Mouse (Mus musculus): Measurements from ENCODE around the gene Gnptg. TPM values are rescaled to one million over a fixed set of nuclear protein-coding genes. Genes with fewer than 3 reads are reported as not detected.
A peak's percentile ranks its signal among the peaks of the same experiment; 100 is the strongest.

The Gnptg gene
- total and polyA plus RNA-seq, 3 experiments = 8.7 to 10.8 TPM; not detected in 1

DNA sequence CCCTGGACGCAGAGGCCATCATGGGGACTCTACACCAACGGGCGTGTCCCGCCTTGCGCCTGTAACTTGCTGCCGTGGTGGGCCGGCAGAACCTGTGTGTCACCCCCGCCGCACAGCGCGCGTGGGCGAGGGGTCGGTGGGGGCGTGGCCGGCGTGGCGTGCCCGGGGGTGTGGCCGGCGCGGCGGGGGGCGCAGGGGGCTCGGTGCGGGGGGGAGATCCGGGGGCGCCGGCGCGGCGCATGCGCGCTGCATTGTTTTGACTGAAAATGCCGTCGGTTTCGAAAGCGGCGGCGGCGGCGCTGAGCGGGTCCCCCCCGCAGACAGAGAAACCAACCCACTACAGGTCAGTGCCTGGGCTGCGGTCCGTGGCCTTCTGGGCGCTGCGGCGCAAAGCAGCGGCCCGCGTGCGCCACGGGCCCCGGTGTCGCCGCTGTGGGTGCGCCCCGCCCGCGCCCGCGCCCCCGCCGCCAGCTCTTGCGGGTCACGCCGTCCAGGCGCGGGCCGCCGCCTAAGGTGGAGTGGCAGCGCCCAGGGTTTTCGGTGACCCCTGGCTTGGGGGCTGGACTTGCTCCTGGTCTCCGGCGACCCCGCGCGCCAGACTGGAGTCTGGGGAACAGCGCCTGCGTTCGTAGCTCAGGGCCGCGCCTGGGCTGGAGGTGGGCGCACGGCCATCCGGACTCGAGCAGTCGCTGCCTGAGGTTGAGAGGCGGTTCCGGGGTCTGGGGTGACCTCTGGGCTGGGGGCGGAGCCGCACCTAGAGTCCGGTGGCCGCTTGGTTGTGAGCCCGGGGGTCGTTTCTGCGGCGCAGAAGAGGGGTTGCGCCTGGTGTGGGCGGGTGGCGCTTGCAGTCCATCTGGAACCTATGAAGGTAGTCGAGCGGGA lies 51.5 kb downstream of the Gnptg start, which contains the start of gene Unkl (continued):
- TF ChIP-seq MYC (IDR thresholded peaks at IDR 0.05; ENCODE audit: low read depth, low read length) (no peak), TCF12 (IDR thresholded peaks at IDR 0.05; ENCODE audit: low read depth, low read length) (no peak), KAT2A (conservative IDR thresholded peaks at IDR 0.05; ENCODE audit: low read depth, low read length) (no peak), ZKSCAN1 (IDR thresholded peaks at IDR 0.05; ENCODE audit: low read depth, low read length) (0 out of 2 replicates have a peak, but pooled peaks have one; percentile 38), MAZ (IDR thresholded peaks at IDR 0.05; ENCODE audit: low read depth, low read length) (0 out of 2 replicates have a peak, but pooled peaks have one; percentile 71), EP300 (IDR thresholded peaks at IDR 0.05; ENCODE audit: low read depth in 1 of 2, low read length in 2 of 2) (no peak), MXI1 (IDR thresholded peaks at IDR 0.05; ENCODE audit: low read depth, low read length) (peak; percentile 61), NELFE (IDR thresholded peaks at IDR 0.05; ENCODE audit: low read depth, low read length) (0 out of 2 replicates have a peak, but pooled peaks have one; percentile 43), MAX (IDR thresholded peaks at IDR 0.05; ENCODE audit: low read length) (peak; percentile 59; the same call in 1 of the 2 replicates), POLR2A (IDR thresholded peaks at IDR 0.05; ENCODE audit: control insufficient read depth in 1 of 2, insufficient read depth in 1 of 2, low read depth in 1 of 2, low read length in 2 of 2, poor library complexity in 1 of 2) (peak; percentile 44 to 63; a peak in 1 of 4 replicates), BHLHE40 (IDR thresholded peaks at IDR 0.05; ENCODE audit: borderline replicate concordance, low read depth, low read length) (no peak), POLR2AphosphoS2 (IDR thresholded peaks at IDR 0.05; ENCODE audit: low read length) (peak; percentile 88; the same call in 1 of the 2 replicates), UBTF (IDR thresholded peaks at IDR 0.05; ENCODE audit: borderline replicate concordance, insufficient read depth, low read depth, low read length) (no peak), SMC3 (IDR thresholded peaks at IDR 0.05; ENCODE audit: low read depth, low read length) (no peak), ELF1 (IDR thresholded peaks at IDR 0.05; ENCODE audit: low read depth, low read length) (0 out of 2 replicates have a peak, but pooled peaks have one; percentile 16), TAL1 (IDR thresholded peaks at IDR 0.05; ENCODE audit: low read length) (no peak), RCOR1 (IDR thresholded peaks at IDR 0.05; ENCODE audit: low read depth, low read length) (no peak), MEF2A (IDR thresholded peaks at IDR 0.05; ENCODE audit: extremely low read depth, insufficient replicate concordance, low read depth, low read length, poor library complexity, severe bottlenecking) (no peak), USF1 (IDR thresholded peaks at IDR 0.05; ENCODE audit: low read depth, low read length) (no peak), NRF1 (IDR thresholded peaks at IDR 0.05; ENCODE audit: insufficient read depth, low read depth, low read length, poor library complexity, severe bottlenecking) (peak; percentile 76), POLR2AphosphoS5 (IDR thresholded peaks at IDR 0.05; ENCODE audit: borderline replicate concordance, low read depth, low read length) (no peak)

DNA sequence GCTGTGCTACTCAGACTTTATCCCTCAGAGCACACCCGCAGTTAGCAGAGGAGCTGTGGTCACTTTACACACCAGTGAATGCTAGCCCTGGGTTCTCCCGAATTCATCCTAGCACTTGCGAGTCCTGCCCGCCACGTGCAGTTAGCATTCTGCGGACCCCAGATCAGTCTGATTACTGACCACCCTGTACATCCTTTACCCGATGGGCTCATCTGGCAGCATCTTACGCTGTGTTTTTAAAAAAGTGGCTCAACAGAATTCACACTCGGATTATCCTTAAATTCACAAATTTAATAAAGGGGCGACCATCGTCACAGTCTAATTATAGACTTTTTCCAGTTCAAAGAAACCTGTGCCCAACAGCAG lies 52.2 kb downstream of the Gnptg start:
- Histone ChIP-seq H3K9ac (ENCODE audit: control insufficient read depth, low read depth, low read length, poor library complexity, severe bottlenecking) (peak overlapping the region; percentile 75), H3K4me1 (ENCODE audit: control insufficient read depth in 1 of 2, insufficient read depth in 2 of 2, low read length in 2 of 2) (peaks cover 4 to 18% of the 10 kb centered on the region in 2 experiments), H3K4me3 (ENCODE audit: control insufficient read depth in 1 of 2, insufficient read depth in 1 of 2, low read depth in 2 of 2, low read length in 2 of 2) (peak overlapping the region; percentile 66 to 98), H3K27ac (ENCODE audit: control insufficient read depth, low read depth, low read length) (peak overlapping the region; percentile 61), H3K9me3 (replicated peaks; ENCODE audit: insufficient read depth, low read length) (no peaks in the 10 kb centered on the region), H3K27me3 (ENCODE audit: control insufficient read depth in 1 of 2, insufficient read depth in 2 of 2, low read length in 2 of 2) (no peaks in the 10 kb centered on the region), H3K36me3 (ENCODE audit: control insufficient read depth in 1 of 2, insufficient read depth in 2 of 2, low read length in 2 of 2) (peaks cover 5 to 11% of the 10 kb centered on the region in 2 experiments; a peak in 3 of 4 replicates), H3K79me2 (ENCODE audit: control insufficient read depth, insufficient read depth, low read length, poor library complexity) (peaks cover 37% of the 10 kb centered on the region)
- DNase-seq (ENCODE audit: low read depth, low spot score) = no peak
- no peak for TF ChIP-seq CHD1 (IDR thresholded peaks at IDR 0.05; ENCODE audit: low read depth, low read length)
- no peak for TF ChIP-seq ZNF384 (IDR thresholded peaks at IDR 0.05; ENCODE audit: low read depth, low read length)
